8 mouse cellular contexts compared by ENCODE assay signal in the genomic region with DNA sequence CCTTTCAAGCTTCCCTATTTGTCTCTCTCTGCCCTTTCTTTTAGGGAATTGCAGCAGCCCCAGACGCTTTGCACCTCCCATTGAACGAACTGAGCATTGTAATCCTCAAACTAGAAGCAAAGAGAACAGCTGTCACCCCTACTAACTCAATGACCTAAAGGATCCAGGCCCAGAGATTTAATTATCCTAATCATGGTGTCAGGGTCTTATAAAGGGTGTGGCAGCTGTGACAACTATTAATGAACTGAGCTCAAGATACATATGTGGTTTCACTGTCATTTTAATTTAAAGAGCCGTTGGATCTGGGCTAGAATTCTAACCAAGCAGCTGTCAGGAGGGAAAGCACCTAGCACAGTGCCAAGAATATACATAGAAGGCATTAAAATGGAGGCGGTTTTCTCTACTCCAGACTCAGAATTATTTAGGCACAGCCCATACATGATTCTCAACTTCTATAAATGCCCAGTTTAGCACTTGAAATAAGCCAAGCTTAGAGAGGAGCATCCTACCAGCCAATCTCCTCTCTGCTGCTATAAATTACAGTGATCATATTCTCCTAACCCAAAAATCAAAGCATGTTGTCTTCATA. TPM values are rescaled to one million over a fixed set of nuclear protein-coding genes. Genes with fewer than 3 reads are reported as not detected.
A peak's percentile ranks its signal among the peaks of the same experiment; 100 is the strongest.
DNase-seq lines count a peak whose midpoint lies in the region; ATAC-seq and TF ChIP-seq lines count a peak whose summit lies in the region.

No protein-coding gene starts in this region.

- DNase-seq in heart, postnatal 25 days (ENCODE audit: low spot score): no peak
- no peak for DNase-seq in hindbrain, embryonic 10.5 days (ENCODE audit: low spot score)
- DNase-seq in urinary bladder, postnatal 4 days (ENCODE audit: low spot score in 2 of 2): no peak
- DNase-seq in thymus, adult 18-20 months: no peak
- DNase-seq in adrenal gland, postnatal 36 days: no peak

- H3K27me3 ChIP-seq in heart, embryonic 15.5 days: no peaks in the 10 kb centered on the region
- no peaks in the 10 kb centered on the region for H3K27me3 ChIP-seq in hindbrain, embryonic 10.5 days (ENCODE audit: insufficient read depth, poor library complexity, severe bottlenecking)
- H3K27me3 ChIP-seq in midbrain, embryonic 12.5 days: no peaks in the 10 kb centered on the region

- H3K27ac ChIP-seq in heart, embryonic 15.5 days: peak overlapping the region; percentile 56
- H3K27ac ChIP-seq in bone marrow macrophage, adult 2 months (ENCODE audit: insufficient read depth, low read depth, low read length): no peak overlapping the region
- H3K27ac ChIP-seq in hindbrain, embryonic 10.5 days: peak overlapping the region; percentile 99
- peak overlapping the region; percentile 96 for H3K27ac ChIP-seq in midbrain, embryonic 12.5 days (replicated peaks)

- H3K4me1 ChIP-seq in heart, embryonic 15.5 days (replicated peaks): peaks cover 13% of the 10 kb centered on the region
- H3K4me1 ChIP-seq in bone marrow macrophage, adult 2 months (ENCODE audit: control insufficient read depth, insufficient read depth, low read length): peaks cover 14% of the 10 kb centered on the region
- peaks cover 33% of the 10 kb centered on the region for H3K4me1 ChIP-seq in hindbrain, embryonic 10.5 days (replicated peaks)
- peaks cover 33% of the 10 kb centered on the region for H3K4me1 ChIP-seq in midbrain, embryonic 12.5 days

- TF ChIP-seq POLR2A in bone marrow macrophage, adult 2 months (IDR thresholded peaks at IDR 0.05; ENCODE audit: borderline replicate concordance, low read depth, low read length): no peak

- peak overlapping the region; percentile 66 for H3K4me2 ChIP-seq in heart, embryonic 15.5 days
- peak overlapping the region; percentile 78 for H3K4me2 ChIP-seq in midbrain, embryonic 12.5 days (replicated peaks)

- peak overlapping the region; percentile 93 for H3K4me3 ChIP-seq in heart, embryonic 15.5 days
- H3K4me3 ChIP-seq in bone marrow macrophage, adult 2 months (ENCODE audit: insufficient read depth, low read length): peak overlapping the region; percentile 63
- peak overlapping the region; percentile 98 for H3K4me3 ChIP-seq in hindbrain, embryonic 10.5 days
- peak overlapping the region; percentile 91 for H3K4me3 ChIP-seq in midbrain, embryonic 12.5 days

- H3K36me3 ChIP-seq in heart, embryonic 15.5 days: peaks cover 17% of the 10 kb centered on the region; the same call in 1 of the 2 replicates
- H3K36me3 ChIP-seq in hindbrain, embryonic 10.5 days: peaks cover 31% of the 10 kb centered on the region
- H3K36me3 ChIP-seq in midbrain, embryonic 12.5 days: peaks cover 29% of the 10 kb centered on the region

- WGBS in heart, embryonic 15.5 days: 25% methylated on average over 4 of the region's 4 CpGs
- WGBS in hindbrain, embryonic 10.5 days: 25% methylated on average over 4 of the region's 4 CpGs
- 10% methylated on average over 4 of the region's 4 CpGs for WGBS in midbrain, embryonic 12.5 days

- ATAC-seq in heart, embryonic 15.5 days (replicated peaks; ENCODE audit: insufficient number of reproducible peaks, insufficient read depth, low FRiP score, low read depth): no peak
- ATAC-seq in midbrain, embryonic 12.5 days (ENCODE audit: low FRiP score, low read depth): peak; percentile 51

- H3K9me3 ChIP-seq in heart, embryonic 15.5 days (replicated peaks): no peaks in the 10 kb centered on the region
- no peaks in the 10 kb centered on the region for H3K9me3 ChIP-seq in hindbrain, embryonic 10.5 days
- no peaks in the 10 kb centered on the region for H3K9me3 ChIP-seq in midbrain, embryonic 12.5 days

- intact Hi-C loops in heart, postnatal 25 days (cut with DNase I): loop anchor here (2.0 kb wide), 2 partner anchors 17 to 83 kb away; partner anchors contain the start of genes Map1a and Ppip5k1

- peak overlapping the region; percentile 32; the same call in 1 of the 2 replicates for H3K9ac ChIP-seq in heart, embryonic 15.5 days
- H3K9ac ChIP-seq in midbrain, embryonic 12.5 days (replicated peaks): no peak overlapping the region

- TF ChIP-seq CTCF in bone marrow macrophage, adult 2 months (IDR thresholded peaks at IDR 0.05; ENCODE audit: low read depth, low read length): no peak

RNA-seq across cellular contexts. Expression of gene Trp53bp1, which starts 0.8 kb away (rescaled TPM):
- polyA plus RNA-seq in heart, embryonic 15.5 days (2015; fragmentation: Nextera tagmentation; extraction: Ambion mirVana): 43.6 and 45.5 TPM in 2 replicates
- total RNA-seq in heart, postnatal 25 days (2021): 10 to 100 TPM; 28.4 to 28.9 TPM
- 22.2 and 22.6 TPM in 2 replicates for polyA plus RNA-seq in bone marrow macrophage, adult 2 months (2012; ENCODE audit: insufficient read depth, insufficient read length, missing spikeins)
- polyA plus RNA-seq in hindbrain, embryonic 10.5 days (2016; fragmentation: Nextera tagmentation; extraction: Ambion mirVana): 121 and 123 TPM in 2 replicates
- 230 and 245 TPM in 2 replicates for polyA plus RNA-seq in midbrain, embryonic 12.5 days (2016; fragmentation: Nextera tagmentation; extraction: Ambion mirVana)
- total RNA-seq in adrenal gland, postnatal 36 days (2021): 10 to 100 TPM; 59.0 to 73.9 TPM

RNA-seq across cellular contexts. Expression of gene Map1a, which starts 17.4 kb away (rescaled TPM):
- 3.5 and 4.8 TPM in 2 replicates for polyA plus RNA-seq in heart, embryonic 15.5 days (2015; fragmentation: Nextera tagmentation; extraction: Ambion mirVana)
- 1 to 10 TPM; 4.5 to 5.1 TPM for total RNA-seq in heart, postnatal 25 days (2021)
- 0.33 and 0.66 TPM in 2 replicates for polyA plus RNA-seq in bone marrow macrophage, adult 2 months (2012; ENCODE audit: insufficient read depth, insufficient read length, missing spikeins)
- polyA plus RNA-seq in hindbrain, embryonic 10.5 days (2016; fragmentation: Nextera tagmentation; extraction: Ambion mirVana): 11.7 and 15.0 TPM in 2 replicates
- 14.7 and 16.8 TPM in 2 replicates for polyA plus RNA-seq in midbrain, embryonic 12.5 days (2016; fragmentation: Nextera tagmentation; extraction: Ambion mirVana)
- 1 to 10 TPM; 6.0 to 7.0 TPM for total RNA-seq in adrenal gland, postnatal 36 days (2021)
